Mouse (Mus musculus) gonadal fat pad, adult 2 months (tissue): ENCODE data around the gene Sugct. TPM values are rescaled to one million over a fixed set of nuclear protein-coding genes. Genes with fewer than 3 reads are reported as not detected.

Experiments
- DNase-seq: peaks from one replicate; pipeline ENCODE4 v3.0.0-alpha.2; 2012; ENCODE audit warnings: low read depth
- polyA plus RNA-seq: library from polyadenylated mRNA; depleted of rRNA; stranded (reverse); fragments of >200 nt; gene quantifications from 2 replicates; pipeline ENCODE4 v1.2.3, GENCODE M21; 2012

Gene Sugct
- polyA plus RNA-seq, 1 experiment = 2.0 TPM

DNA sequence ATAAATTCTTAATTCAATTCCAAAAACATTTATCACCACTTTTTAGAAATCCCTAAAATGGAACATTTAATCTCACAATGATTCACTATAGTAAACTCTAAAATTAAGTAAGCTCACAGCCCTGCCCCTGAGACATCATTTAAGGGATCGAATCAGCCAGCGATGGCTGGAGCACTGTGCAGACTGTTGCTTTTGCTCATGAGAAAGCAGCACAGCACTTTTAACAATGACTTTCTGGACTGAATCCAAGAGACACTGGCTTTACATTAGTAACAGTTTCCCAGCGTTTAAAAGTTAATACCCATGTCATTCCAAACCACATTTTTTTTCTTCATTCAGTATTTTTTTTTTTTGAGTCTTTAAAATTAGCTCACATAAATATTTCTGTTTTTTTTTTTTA lies 398.9 kb downstream of the Sugct start:
- DNase-seq = no peak

DNA sequence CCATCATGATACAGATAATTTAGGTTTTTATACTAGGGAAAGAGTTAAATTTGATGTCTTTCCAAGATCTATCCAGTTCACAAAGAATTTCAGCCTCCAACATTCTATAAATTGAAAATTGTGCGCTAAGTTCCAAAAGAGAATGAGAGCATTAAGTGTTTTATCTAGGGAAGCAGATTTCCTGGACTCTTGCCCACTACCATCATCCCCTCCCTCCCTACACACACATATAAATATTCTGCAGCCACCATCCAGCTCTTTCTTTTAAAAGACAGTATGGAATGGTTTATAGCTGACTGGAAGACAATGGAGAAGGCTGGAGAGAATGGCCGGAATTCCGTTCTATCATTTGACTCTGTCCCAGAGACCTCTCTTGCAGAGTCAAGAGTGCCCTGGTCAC lies 404.3 kb downstream of the Sugct start:
- no peak for DNase-seq

DNA sequence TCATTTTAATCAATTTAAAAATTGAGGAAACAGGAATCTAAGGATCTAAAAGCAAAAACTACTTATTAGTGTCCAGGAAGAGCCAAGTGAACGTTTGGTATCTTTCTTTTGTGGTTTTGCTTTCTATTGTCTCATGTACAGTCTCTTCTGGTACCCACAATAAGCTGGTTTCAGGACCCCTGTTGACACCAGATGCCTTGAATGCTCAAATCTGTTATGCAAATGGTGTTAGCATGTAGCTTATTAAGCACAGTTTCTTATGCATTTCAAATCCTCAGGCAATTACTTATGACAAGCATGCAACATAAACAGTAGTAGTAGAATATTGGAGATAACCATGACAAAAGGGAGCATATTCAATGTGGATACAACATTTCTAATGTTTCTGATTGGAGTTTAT lies 407.0 kb downstream of the Sugct start:
- DNase-seq = no peak

DNA sequence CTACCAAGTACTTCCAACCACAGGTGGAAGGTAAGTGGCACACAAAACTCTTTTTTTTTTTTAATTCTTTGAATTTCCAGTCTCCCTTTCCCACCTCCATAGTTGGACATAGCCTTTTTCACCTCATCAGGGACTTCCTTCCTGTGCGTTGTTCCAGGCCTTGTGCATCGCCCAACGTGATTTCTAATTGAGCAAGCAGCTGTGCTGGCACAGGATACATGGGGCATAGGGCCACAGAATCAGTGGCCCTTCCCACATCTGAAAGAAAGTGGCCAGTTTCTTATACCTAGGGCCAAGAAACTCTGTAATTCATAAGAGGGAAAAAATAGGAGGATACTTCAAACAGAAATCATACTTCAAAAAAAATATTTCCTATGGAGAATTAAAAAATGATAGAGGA lies 449.4 kb downstream of the Sugct start:
- DNase-seq = no peak

DNA sequence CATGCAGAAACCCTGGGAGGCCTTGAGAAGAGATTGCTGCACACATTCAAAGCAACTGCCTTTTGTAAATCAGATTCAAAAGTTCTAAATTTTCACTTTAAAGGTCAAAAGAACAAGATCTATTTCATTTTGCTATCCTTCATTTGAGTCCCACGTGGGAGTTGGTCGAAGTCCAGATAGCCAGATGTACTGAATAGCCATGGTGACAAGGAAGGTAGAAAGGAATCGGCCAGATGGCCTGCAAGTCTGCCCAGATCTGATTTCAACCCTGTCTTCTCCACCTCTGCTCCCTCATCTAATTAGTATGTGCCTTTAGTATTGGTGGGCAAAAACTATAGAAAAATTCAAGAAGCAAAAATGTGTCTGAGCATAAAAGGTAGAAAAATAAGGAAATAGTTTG lies 478.8 kb downstream of the Sugct start:
- DNase-seq = no peak

DNA sequence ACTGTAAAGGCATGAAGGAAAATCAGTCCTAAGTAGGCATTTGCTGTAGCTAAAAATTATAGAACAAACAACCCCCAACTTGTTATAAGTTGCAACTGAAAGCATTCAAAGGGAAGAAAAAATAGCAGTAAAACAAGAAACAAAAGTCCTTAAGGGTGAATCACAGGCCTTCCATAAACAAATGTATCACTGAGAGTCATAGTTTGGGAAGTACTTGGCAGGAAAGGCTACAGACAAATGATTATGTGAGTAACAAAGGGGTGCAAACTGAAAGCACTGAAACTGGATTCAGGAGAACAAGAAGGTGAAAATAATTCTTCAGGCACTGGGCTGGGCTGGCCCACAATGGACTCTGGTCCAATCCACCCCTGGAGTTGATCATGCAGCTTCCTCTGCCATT lies 482.7 kb downstream of the Sugct start:
- DNase-seq = no peak

DNA sequence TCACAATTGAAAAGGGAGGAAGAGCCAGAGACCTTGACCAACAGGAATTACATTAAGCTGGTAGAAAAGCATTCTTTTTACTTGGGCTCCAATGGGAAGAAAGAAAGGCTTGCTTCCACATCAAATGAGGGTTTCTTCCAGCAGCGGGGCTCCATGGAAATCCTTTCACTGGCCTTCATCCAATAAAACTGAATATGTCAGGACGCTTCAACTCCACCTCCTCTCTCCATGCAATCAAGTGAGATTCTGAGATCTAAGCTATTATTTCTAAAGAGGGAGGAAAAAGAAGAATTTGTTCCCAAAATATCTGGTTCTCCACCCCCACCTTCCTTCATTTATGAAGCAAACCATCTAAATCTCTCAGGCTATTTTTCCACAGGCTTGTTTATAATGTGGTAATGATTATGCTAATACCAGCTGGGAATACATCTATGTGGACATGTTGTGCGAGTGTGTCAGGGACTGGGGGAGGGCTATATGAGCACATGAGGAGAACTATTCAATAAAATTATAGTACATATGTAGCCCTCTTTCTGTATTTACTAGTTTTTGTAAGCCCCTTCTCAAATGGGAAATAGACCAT lies 505.1 kb downstream of the Sugct start:
- no peak for DNase-seq

DNA sequence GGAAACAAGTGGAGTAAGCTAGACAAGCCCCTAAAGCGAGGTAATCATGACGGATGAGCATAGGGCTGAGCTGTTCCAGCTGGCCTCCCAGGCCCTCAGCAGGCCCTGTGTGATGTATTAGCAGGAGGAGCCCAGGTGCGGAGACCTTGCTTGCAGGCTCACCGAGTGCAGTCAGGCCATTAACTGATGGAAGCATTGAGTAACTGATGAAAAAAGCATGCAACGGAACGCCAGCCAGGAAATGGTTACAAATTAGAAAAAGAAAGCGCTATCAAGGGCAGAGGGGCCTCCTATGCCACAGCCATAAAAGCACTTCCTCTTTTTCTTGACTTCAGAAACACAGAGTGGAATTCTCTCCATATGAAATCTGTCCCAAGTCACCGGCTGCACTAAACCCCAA lies 510.1 kb downstream of the Sugct start:
- DNase-seq = no peak

DNA sequence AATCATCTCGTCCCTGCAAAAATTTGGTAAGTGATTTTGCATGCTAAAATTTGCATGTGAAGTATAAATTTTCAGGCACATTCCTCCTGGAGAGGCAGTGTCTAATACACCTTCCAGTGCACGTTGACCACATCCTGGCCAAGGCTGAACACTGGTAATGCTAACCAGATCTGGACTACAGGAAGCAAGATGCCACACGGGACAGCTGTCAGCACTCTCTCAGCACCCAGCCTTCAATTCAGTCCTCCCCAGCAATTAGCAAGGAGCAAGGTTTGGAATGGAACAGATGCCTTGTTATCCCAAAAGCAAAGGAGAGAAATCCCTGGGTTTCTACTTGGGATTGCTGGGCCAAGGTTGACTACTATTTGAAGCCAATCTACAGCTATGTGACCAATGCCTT lies 529.4 kb downstream of the Sugct start:
- DNase-seq = no peak

DNA sequence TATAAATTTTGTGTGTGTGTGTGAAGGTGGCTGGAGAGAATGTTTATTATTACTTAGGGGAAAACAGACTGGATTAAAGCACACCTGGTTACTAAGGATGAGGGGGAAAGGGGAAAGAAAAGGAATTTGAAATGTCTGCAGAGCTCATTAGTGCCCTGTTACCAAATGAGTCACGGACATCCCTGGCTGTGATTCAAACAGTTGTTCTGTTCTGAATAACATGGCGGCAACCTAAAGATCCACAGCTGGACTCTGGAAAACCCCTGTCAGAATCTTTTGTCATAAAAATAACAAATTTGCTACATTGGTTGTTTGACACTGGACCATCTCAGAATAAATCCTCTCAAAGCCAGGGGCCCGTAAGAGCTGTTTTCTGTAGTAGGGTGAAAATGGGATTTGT lies 530.6 kb downstream of the Sugct start:
- DNase-seq = no peak

DNA sequence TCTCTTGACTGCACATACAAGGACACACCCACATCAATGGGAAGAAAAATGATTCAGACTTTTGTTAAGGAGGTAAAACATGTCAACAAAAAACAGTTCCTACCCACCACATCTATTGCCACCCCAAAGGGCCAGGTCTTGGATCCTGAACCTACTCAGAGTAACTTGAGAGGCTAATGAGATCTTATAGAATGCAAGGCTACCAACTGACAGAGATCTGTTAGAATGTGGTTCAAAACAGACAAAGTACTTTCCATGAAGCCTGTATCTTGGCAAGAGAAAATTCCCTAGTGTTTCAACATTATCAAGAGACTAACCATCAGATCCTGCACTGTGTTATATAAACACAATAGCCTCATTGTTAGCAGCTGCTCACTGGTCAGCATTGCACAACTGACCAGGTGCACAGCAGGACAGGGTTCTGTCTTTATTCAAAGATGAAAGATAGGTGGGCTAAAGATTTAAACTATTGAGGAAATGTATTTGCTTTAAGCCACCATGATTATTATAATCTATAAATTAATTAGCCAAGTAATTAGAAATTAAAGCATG lies 548.8 kb downstream of the Sugct start:
- DNase-seq = no peak

DNA sequence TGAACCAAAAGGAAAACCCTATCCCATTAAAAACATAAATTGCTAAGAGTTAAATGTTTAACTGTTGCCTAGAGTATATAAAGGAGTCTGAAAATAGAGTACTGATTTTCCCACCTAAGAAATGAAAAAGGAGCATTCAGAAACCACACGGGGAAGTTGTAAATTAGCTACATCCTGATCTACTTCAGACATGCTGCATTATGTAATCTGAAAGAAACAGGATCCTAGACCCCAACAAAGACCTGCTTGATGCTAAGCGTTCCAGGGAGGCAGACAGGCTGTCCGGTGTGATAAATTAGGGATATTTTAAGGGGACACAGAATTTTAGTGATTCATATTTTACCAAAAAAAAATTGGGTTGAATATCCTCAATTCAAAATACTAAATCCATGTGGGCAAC lies 579.3 kb downstream of the Sugct start:
- DNase-seq = no peak

DNA sequence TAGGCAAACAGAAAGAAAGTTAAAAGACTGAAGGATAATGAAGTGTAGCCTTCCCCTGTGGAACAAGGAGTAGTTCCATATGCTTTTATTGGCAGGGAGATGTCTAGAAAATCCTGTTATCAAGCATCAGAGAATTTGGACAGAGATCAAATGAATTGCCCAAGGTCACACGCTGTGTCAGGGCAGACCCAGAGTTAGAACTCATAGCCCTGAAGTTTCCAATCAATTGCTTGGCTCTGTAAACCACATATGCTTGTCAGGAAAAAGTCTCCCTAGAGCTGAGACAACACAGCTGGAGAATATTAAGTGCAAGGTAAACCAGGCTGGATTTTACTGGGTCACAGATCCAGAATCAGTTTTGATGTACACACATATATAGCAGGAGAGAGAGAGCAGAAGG lies 593.0 kb downstream of the Sugct start:
- no peak for DNase-seq

DNA sequence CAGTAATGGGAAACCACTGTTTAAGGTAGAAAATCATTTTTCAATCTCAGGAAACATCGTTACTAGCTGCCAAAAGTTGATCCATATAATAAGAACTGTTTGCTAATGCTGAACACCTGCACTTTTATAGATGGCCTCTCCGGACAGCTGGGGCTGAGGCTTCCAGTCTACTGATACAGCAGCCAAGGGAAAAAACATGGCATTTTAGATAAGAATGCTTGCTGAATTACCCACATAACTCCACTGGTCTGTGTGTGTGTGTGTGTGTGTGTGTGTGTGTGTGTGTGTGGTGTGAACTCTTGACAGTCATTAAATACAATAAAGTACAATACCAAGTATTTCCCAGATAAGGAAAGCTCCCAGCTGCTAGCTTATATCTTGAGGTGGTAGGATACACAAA lies 608.8 kb downstream of the Sugct start:
- DNase-seq = no peak

DNA sequence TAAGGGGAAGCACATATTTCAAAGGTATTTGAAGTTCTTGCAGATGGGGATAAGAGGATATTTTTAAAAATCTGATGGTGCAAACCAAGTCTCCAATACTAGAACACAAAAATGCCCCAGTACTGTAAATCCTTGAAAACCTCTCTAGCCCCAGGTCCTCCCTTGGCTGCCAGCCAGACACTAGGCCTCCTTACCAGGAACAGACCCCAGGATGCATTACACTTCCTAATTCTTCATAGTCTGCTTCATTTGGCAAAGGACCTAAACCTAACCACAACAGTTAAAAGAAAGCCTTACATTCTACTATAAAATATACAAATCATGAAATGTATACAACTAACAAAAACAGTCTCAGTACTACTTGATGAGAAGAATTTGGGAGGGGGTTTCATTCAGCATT lies 609.2 kb downstream of the Sugct start:
- no peak for DNase-seq

DNA sequence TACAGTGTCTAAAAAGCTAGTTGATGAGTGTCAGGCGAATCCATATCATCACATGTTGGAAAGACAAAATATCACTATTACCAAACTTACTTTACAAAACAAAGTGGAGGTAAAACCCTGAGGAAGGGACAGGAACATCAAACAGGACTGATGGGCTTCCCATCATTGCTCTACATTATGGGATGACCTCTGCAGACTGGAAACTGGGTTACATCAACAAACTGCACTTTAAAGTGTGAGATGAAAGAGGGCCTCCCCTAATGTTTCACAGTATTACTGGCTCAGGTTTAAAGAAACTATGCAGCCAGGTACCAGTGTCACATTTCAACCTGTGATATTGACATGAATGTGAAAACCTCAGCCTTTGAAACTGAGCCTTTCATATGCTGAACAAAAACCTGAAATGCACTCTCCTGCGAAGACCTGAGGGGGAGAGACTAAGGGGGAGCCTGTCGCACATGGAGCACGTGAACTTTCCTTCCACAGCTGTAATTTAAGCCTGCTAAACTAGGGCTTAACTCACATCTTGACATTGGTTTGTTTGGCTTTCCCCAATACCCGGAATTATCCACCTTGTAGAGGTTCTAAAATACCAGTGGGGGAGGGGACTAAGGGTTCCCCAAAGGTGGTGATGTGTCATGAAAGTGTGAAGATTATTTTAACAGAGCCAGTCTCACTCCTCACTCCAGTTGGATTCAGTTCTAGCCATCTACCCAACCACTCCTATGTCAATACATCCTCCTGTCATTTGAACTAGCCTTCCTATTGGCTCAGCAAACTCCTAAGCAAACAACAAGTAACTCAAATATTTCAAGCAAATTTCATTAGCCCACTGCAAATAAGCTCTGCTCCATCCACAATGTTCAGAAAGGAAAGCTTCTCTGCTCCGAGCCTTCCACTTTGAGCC lies 610.2 kb downstream of the Sugct start:
- DNase-seq = no peak

DNA sequence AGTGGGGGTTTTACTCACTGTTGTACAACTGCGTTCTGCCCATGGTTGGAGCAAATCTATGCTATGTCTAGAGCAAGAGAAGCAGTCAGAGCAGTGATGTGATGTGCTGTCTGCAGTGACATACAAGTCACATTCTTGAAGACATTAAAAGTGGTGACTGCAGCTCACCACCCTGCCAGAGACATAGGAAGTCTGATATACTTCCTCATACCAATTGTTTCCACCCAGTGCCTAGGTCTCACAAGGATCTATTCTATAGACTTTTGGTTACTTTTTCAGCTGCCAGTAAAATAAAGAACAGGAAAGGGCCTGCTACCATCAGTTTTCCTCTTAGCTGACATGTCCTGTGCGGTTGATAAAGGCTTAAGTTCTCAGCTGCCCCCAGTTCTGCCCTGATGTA lies 613.7 kb downstream of the Sugct start:
- DNase-seq = no peak

DNA sequence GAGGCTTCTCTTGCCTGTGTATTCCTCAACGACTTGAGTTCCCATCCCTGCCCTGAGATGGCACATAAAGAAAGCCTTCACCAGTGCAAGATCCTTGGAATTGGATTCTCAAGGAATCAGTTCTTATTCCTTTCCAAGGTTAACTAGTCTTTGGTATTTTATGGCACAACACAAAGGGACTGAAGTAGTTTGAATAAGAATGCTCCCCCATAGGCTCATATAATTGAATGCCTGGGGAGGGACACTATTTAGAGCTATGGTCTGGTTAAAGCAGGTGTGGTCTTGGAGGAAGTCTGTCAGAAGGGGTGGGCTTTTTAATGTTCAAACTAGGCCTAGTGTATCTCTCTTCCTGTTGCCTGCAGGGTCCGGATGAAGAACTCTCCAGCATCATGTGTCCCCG lies 629.8 kb downstream of the Sugct start:
- no peak for DNase-seq

DNA sequence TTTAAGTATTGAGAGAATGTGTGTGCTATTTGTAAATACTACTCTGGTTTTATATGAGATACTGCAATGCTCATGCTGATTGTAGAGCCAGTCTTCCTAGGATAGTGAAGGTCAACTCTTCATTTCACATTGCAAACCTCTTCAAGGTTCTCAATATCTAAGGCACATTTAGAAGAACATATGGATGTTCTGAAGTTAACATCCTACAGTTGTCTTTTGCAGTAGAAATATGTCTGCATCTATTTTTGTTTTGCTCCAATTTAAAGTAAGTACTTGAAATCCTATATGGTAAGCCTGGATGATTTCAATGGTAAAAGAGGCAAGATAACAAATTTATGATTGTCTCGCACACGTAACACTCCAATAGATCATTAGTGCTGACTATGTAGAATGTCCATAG lies 638.7 kb downstream of the Sugct start:
- no peak for DNase-seq

DNA sequence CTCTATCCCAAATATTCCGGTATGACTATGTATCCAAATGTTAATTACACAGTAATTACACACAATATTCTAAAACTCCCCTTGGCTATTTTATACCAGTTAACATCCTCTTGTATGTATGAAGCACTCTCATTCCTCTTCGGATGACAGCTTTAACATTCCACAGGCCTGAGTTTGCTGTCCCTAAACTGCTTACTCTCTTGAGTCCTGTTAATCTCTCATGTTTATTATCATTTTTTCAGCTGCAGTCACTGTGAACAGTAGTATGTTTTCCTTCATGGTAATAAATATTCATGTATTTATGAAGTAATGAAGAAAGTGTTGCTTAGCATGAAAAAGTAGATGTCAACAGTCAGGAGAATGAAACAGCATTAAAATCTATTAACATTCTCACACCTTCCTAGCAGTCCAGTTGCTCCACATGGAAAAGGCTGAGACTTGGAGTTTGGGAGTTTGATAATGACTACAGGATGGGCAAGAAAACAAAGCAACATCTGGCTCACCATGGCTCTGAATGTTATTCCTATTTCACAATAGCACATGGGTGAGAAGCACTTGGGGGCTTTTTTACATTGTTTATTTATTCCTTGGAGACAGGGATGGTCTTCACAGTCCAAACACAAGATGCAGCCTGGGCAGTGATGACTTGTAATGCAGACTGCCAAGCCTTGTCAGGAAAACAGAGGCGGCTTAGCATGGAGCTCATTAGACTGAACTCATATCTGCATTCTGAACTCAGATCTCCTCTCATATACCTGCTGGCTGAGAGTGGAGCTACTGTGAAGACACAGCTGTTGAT lies 651.7 kb downstream of the Sugct start:
- no peak for DNase-seq

DNA sequence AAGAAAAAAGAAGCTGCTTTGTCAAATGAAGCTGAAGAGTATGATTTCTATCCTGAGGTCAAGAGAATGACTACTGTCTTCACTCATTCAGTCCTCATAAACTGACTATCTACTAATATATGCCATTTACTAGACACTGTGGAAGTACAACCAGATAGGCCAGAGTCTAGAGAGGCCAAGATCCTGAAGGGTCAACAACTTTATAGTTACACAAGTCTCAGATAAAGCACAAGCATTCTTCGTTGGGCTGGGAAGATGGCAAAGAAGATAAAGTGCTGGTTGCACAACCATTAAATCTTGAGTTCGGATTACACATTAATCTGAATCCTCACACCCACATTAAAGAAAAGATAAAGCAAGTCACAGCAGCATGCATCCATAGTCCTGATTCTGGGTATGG lies 653.0 kb downstream of the Sugct start:
- DNase-seq = no peak

DNA sequence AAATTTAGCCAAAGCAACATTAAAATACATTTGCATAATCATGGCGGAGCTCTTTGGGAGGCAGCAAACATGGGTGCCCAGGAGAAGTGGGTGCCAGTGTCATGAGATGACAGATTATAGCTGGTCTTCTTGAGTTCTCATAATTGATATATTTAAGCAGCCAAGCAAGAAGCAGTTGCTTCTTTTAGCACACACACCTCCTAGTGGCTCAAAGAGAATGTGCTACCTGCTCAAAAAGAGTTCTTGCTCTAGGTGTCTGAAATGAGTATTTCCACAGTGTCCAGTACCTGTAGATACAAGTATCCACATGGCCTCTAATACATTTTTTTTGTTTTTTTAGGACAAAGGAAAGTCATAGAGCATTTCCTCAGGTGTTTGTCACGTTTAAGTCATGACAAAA lies 655.6 kb downstream of the Sugct start:
- DNase-seq = no peak

DNA sequence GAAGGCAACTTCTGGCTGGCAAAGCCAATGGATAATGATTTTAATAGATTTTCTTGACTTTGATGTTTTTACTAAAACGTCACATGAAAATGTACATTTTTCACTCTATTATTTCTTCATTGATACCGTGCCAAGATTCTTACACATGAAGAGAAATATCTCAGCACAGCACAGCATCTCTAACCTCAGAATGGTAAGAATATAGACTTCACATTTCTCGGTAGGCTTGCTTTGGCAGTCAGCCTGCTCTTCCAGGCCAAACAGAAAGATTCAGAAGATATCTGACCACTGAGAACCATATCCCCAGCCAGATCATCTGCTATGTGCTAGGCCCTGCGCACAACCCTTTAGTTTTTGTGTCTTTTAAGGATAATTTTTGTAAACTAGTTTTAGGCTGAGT lies 657.0 kb downstream of the Sugct start:
- no peak for DNase-seq
